Mouse (Mus musculus): ENCODE measurements at regions not wholly inside any gene's neighbourhood (a gene's known extent, or its start where the extent isn't known, plus 50 kb on each side); places are given as distances from the start of the nearest gene placed in this dataset.

DNA sequence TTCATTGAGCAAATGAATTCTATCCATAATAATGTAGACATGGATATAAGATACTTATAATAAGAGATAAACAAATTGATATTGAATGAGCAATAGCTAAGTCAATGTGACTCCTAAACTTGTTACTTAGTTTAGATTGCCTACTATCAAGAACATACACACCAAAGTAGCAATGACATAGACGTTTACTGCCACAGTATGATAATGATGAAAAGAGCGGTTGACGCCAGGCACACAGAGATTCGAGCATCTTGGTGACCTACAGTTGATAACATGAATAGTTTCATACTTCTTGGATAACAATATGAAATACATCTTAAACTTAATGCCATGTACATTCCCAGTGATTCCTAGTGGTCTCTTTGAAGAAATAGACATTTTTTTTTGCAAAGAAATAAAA is 55.9 kb upstream of the Tbc1d2b start:
- DNase-seq (ENCODE audit: low spot score) = no peak

Measured in thymus, postnatal 0 days (tissue).